Mouse (Mus musculus): ENCODE measurements around the gene Xxylt1. TPM values are rescaled to one million over a fixed set of nuclear protein-coding genes. Genes with fewer than 3 reads are reported as not detected.

The Xxylt1 gene
- total and polyA plus RNA-seq, 3 experiments = 21.5 to 45.7 (median 35.1) TPM

GRCm38 (mm10) chr16:30956141-30956540, 125.1 kb downstream of the Xxylt1 start:
- no peak for DNase-seq (ENCODE audit: extremely low read depth)
- H3K9me3 ChIP-seq (replicated peaks; ENCODE audit: low read length) = no peaks in the 10 kb centered on the region
- in situ Hi-C loops (cut with MboI; ENCODE audit: low pct_ligation_motif_present, low pct_unique_long_range_greater_than_20kb, low sequenced_read_pairs) (no loop called here), dilution Hi-C loops (cut with MboI; ENCODE audit: extremely low pct_ligation_motif_present, extremely low pct_unique_long_range_greater_than_20kb, low sequenced_read_pairs) (no loop called here)
- H3K36me3 ChIP-seq (replicated peaks in 1 of 2; ENCODE audit: control insufficient read depth in 1 of 2, insufficient read depth in 1 of 2, low read length in 1 of 2) = peaks cover 6 to 64% of the 10 kb centered on the region in 2 experiments
- no peak for TF ChIP-seq PAX5 (IDR thresholded peaks at IDR 0.05; ENCODE audit: low read length)
- H3K79me2 ChIP-seq (replicated peaks; ENCODE audit: control insufficient read depth, extremely low read depth, insufficient read depth, poor library complexity, severe bottlenecking) = no peaks in the 10 kb centered on the region
- H3K4me1 ChIP-seq (ENCODE audit: control insufficient read depth in 1 of 2, insufficient read depth in 2 of 2) = peaks cover 4 to 9% of the 10 kb centered on the region in 2 experiments
- H3K9ac ChIP-seq (ENCODE audit: insufficient read depth, low read depth) = no peak overlapping the region
- H3K27ac ChIP-seq (ENCODE audit: insufficient read depth, low read depth) = no peak overlapping the region
- H3K4me2 ChIP-seq (ENCODE audit: insufficient read depth, low read depth, poor library complexity, severe bottlenecking) = no peak overlapping the region
- H3K4me3 ChIP-seq (replicated peaks in 1 of 3; ENCODE audit: low read depth in 2 of 3, low read length in 2 of 3, poor library complexity in 1 of 3) = no peak overlapping the region
- H3K27me3 ChIP-seq (replicated peaks) = no peaks in the 10 kb centered on the region

DNA sequence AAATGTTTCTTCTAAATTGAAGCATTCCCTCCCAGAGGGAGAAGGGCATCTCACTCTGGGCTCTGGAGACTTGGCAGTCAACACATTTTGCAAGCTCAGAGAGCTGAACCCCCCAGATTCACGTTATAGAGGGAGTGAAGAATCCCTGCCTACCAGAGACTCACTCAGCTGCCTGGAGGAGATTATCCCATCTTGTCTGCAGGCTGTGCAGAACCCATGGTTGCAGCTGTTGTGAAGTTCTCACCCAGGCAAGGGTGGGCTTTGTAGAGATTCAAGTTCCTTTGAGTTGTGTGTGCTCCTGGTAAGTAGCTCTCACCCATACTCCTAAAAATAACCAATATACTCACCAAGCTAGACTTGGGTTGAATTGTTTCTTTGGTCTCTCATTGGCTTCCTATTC, 132.6 kb downstream of the Xxylt1 start:
- no peaks in the 10 kb centered on the region for H3K27me3 ChIP-seq (replicated peaks)
- dilution Hi-C loops (cut with MboI; ENCODE audit: extremely low pct_ligation_motif_present, extremely low pct_unique_long_range_greater_than_20kb, low sequenced_read_pairs) (no loop called here), in situ Hi-C loops (cut with MboI; ENCODE audit: low pct_ligation_motif_present, low pct_unique_long_range_greater_than_20kb, low sequenced_read_pairs) (no loop called here)
- TF ChIP-seq GABPA (IDR thresholded peaks at IDR 0.05; ENCODE audit: insufficient replicate concordance, low read depth, low read length) (no peak), ETS1 (conservative IDR thresholded peaks at IDR 0.05; ENCODE audit: low read depth, low read length) (no peak), IRF4 (IDR thresholded peaks at IDR 0.05; ENCODE audit: low read depth, low read length) (no peak), TBP (conservative IDR thresholded peaks at IDR 0.05; ENCODE audit: low read depth, low read length) (no peak)
- no peaks in the 10 kb centered on the region for H3K79me2 ChIP-seq (replicated peaks; ENCODE audit: control insufficient read depth, extremely low read depth, insufficient read depth, poor library complexity, severe bottlenecking)
- no peak overlapping the region for H3K4me2 ChIP-seq (ENCODE audit: insufficient read depth, low read depth, poor library complexity, severe bottlenecking)
- H3K27ac ChIP-seq (ENCODE audit: insufficient read depth, low read depth) = no peak overlapping the region
- DNase-seq (ENCODE audit: extremely low read depth) = no peak
- H3K36me3 ChIP-seq (replicated peaks in 1 of 2; ENCODE audit: control insufficient read depth in 1 of 2, insufficient read depth in 1 of 2, low read length in 1 of 2) = peaks cover 0 to 32% of the 10 kb centered on the region in 2 experiments
- no peak overlapping the region for H3K4me3 ChIP-seq (replicated peaks in 1 of 3; ENCODE audit: low read depth in 2 of 3, low read length in 2 of 3, poor library complexity in 1 of 3)
- H3K9ac ChIP-seq (ENCODE audit: insufficient read depth, low read depth) = no peak overlapping the region
- H3K9me3 ChIP-seq (replicated peaks; ENCODE audit: low read length) = peaks cover 8% of the 10 kb centered on the region
- H3K4me1 ChIP-seq (ENCODE audit: control insufficient read depth in 1 of 2, insufficient read depth in 2 of 2) = peaks cover 19 to 38% of the 10 kb centered on the region in 2 experiments

DNA sequence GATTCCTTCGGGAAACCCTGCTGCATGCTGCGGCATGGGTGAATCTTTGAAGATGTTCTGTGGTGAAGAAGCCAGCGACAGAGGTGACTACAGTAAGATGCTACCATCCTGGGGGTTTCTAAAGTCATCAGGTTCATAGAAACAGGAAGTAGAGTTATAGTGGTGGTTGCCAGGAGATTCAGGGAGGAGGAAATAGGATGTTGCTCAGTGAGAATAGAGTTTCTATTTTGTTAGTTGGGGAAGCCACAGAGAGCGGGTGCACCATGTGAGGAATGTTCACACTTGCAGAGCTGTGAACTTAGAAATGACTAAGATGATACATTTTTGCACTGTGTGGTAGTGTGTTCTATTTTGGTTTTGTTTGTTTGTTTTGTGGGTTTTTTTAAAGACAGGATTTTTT, 133.0 kb downstream of the Xxylt1 start:
- no peak overlapping the region for H3K27ac ChIP-seq (ENCODE audit: insufficient read depth, low read depth)
- no peak overlapping the region for H3K9ac ChIP-seq (ENCODE audit: insufficient read depth, low read depth)
- dilution Hi-C loops (cut with MboI; ENCODE audit: extremely low pct_ligation_motif_present, extremely low pct_unique_long_range_greater_than_20kb, low sequenced_read_pairs) (no loop called here), in situ Hi-C loops (cut with MboI; ENCODE audit: low pct_ligation_motif_present, low pct_unique_long_range_greater_than_20kb, low sequenced_read_pairs) (no loop called here)
- TF ChIP-seq MAX (IDR thresholded peaks at IDR 0.05; ENCODE audit: low read length) = 0 out of 2 replicates have a peak, but pooled peaks have one; percentile 45
- peak; percentile 78 for TF ChIP-seq ELF1 (IDR thresholded peaks at IDR 0.05; ENCODE audit: low read depth, low read length)
- TF ChIP-seq MEF2A (IDR thresholded peaks at IDR 0.05; ENCODE audit: borderline replicate concordance, low read depth, low read length) = peak; percentile 90
- TF ChIP-seq USF2 (conservative IDR thresholded peaks at IDR 0.05; ENCODE audit: low read depth, low read length) = no peak
- peak; percentile 70 for TF ChIP-seq ETS1 (conservative IDR thresholded peaks at IDR 0.05; ENCODE audit: low read depth, low read length)
- peak; percentile 34; the same call in 1 of the 2 replicates for TF ChIP-seq TCF12 (IDR thresholded peaks at IDR 0.05; ENCODE audit: low read depth, low read length)
- 0 out of 2 replicates have a peak, but pooled peaks have one; percentile 44 for TF ChIP-seq MYC (IDR thresholded peaks at IDR 0.05; ENCODE audit: low read depth, low read length)
- peak; percentile 29; the same call in 1 of the 2 replicates for TF ChIP-seq JUN (IDR thresholded peaks at IDR 0.05; ENCODE audit: insufficient read depth, low read depth, low read length)
- no peak for TF ChIP-seq UBTF (IDR thresholded peaks at IDR 0.05; ENCODE audit: low read depth, low read length)
- 0 out of 2 replicates have a peak, but pooled peaks have one; percentile 58 for TF ChIP-seq MAFK (IDR thresholded peaks at IDR 0.05; ENCODE audit: insufficient replicate concordance, low read length)
- TF ChIP-seq IRF4 (IDR thresholded peaks at IDR 0.05; ENCODE audit: low read depth, low read length) = peak; percentile 83
- peak; percentile 72; the same call in 1 of the 2 replicates for TF ChIP-seq EP300 (IDR thresholded peaks at IDR 0.05; ENCODE audit: low read length)
- no peak for TF ChIP-seq PAX5 (IDR thresholded peaks at IDR 0.05; ENCODE audit: low read length)
- peak; percentile 77 for TF ChIP-seq BHLHE40 (IDR thresholded peaks at IDR 0.05; ENCODE audit: low read depth, low read length)
- TF ChIP-seq RCOR1 (conservative IDR thresholded peaks at IDR 0.05; ENCODE audit: low read depth, low read length) = no peak; the same call in 1 of the 2 replicates
- no peaks in the 10 kb centered on the region for H3K79me2 ChIP-seq (replicated peaks; ENCODE audit: control insufficient read depth, extremely low read depth, insufficient read depth, poor library complexity, severe bottlenecking)
- peaks cover 8% of the 10 kb centered on the region for H3K9me3 ChIP-seq (replicated peaks; ENCODE audit: low read length)
- no peak overlapping the region for H3K4me2 ChIP-seq (ENCODE audit: insufficient read depth, low read depth, poor library complexity, severe bottlenecking)
- no peak overlapping the region for H3K4me3 ChIP-seq (replicated peaks in 1 of 3; ENCODE audit: low read depth in 2 of 3, low read length in 2 of 3, poor library complexity in 1 of 3)
- DNase-seq (ENCODE audit: extremely low read depth) = peak; percentile 85
- H3K4me1 ChIP-seq (ENCODE audit: control insufficient read depth in 1 of 2, insufficient read depth in 2 of 2) = peaks cover 19 to 42% of the 10 kb centered on the region in 2 experiments
- H3K36me3 ChIP-seq (replicated peaks in 1 of 2; ENCODE audit: control insufficient read depth in 1 of 2, insufficient read depth in 1 of 2, low read length in 1 of 2) = peaks cover 0 to 32% of the 10 kb centered on the region in 2 experiments
- no peaks in the 10 kb centered on the region for H3K27me3 ChIP-seq (replicated peaks)
